Mouse (Mus musculus): ENCODE results near the gene Acvr1. TPM values are rescaled to one million over a fixed set of nuclear protein-coding genes. Genes with fewer than 3 reads are reported as not detected.

Acvr1 gene
- polyA plus RNA-seq, 1 experiment from 2014 or later = 6.5 TPM

DNA sequence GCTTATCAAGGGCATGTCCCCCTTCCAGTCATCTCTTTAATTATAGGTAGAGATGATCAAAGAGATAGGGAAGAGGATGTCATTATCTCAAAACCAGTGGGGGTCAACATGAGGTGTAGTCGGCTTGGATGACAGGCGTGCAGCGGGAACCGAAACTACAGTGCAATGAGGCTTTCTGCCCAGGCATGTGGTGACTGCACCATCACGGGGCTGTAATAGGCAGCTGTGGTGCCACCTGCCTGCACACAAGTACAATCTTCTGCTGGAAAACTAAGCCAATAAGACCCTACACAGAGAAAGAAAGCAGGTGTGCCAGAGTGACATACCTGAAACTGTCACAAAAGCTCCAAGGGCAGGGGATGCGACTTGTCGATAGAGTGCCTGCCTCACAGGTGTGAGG is 96.7 kb downstream of the Acvr1 start:
- ATAC-seq (ENCODE audit: insufficient read depth) (no peak), DNase-seq (no peak)
- 95% methylated on average over 7 of the region's 7 CpGs for WGBS
- no peak for TF ChIP-seq CTCF (IDR thresholded peaks at IDR 0.05; ENCODE audit: low read depth)
- no peak overlapping the region for H3K4me3 ChIP-seq (ENCODE audit: low read depth, low read length)
- no peak overlapping the region for H3K4me2 ChIP-seq
- H3K4me1 ChIP-seq (ENCODE audit: insufficient read depth) = no peaks in the 10 kb centered on the region
- H3K9me3 ChIP-seq (ENCODE audit: low read depth, low read length) = no peaks in the 10 kb centered on the region
- peaks cover 49% of the 10 kb centered on the region for H3K36me3 ChIP-seq (ENCODE audit: insufficient read depth)
- no peak overlapping the region for H3K27ac ChIP-seq (ENCODE audit: low read depth)
- no peaks in the 10 kb centered on the region for H3K27me3 ChIP-seq (ENCODE audit: insufficient read depth, low read length)
- H3K9ac ChIP-seq = no peak overlapping the region

DNA sequence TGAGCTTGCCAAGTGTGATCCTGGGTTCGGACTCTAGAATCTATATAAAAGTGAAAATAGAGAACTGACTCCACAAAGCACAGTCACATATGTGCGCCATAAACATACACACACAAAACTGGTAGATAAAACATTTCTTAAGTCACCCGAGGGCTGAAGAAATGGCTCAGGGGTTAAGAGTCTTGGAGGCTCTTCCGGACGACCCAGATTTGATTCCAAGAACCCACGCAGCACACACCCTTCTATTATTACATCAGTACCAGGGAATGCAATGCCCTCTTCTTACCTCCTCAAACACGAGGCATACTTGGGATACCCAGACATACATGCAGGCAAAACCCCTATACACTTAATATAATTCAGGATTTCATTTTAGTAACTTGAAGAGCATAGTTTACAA is 97.1 kb downstream of the Acvr1 start, which contains the start of gene Gm17409:
Gm17409 (plus strand) TSS at position 301 of the 400 bp plus-strand sequence.
- no peaks in the 10 kb centered on the region for H3K4me1 ChIP-seq (ENCODE audit: insufficient read depth)
- H3K4me3 ChIP-seq (ENCODE audit: low read depth, low read length) = no peak within 1 kb of the TSS
- no peaks in the 10 kb centered on the region for H3K27me3 ChIP-seq (ENCODE audit: insufficient read depth, low read length)
- ATAC-seq (ENCODE audit: insufficient read depth) = no peak
- no peak within 1 kb of the TSS for H3K9ac ChIP-seq
- no peak within 1 kb of the TSS for H3K4me2 ChIP-seq
- H3K9me3 ChIP-seq (ENCODE audit: low read depth, low read length) = no peaks in the 10 kb centered on the region
- DNase-seq = no peak
- peaks cover 54% of the 10 kb centered on the region for H3K36me3 ChIP-seq (ENCODE audit: insufficient read depth)
- TF ChIP-seq CTCF (IDR thresholded peaks at IDR 0.05; ENCODE audit: low read depth) = no peak
- H3K27ac ChIP-seq (ENCODE audit: low read depth) = no peak within 1 kb of the TSS
- 80% methylated on average over 7 of the region's 7 CpGs for WGBS

DNA sequence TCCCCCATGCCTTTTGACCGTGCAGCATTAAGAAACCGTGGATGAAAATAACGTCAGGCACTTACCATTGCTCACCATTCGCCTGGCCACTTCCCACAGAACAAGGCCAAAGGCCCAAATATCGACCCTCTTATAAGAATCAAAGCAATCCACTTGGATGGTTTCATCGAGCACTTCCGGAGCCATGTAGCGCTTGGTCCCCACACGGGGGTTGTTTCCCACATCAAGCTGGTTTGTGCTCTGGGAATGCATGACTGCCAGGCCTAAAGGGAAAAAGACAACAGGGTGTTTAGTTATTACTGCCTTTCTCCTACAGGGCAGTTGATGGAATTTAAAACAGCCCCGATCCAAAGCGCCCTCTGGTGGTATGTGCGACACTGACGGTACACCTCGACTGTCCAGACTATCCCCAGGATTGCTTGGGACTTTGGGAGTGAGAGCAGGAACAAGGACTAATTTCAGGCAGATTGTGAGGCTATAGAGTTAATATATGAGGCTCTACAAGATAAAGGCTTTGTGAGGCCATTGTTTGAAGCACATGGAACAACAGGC is 108.1 kb downstream of the Acvr1 start:
- H3K4me1 ChIP-seq (ENCODE audit: insufficient read depth) = no peaks in the 10 kb centered on the region
- no peak overlapping the region for H3K4me2 ChIP-seq
- TF ChIP-seq CTCF (IDR thresholded peaks at IDR 0.05; ENCODE audit: low read depth) = peak; percentile 59
- no peaks in the 10 kb centered on the region for H3K9me3 ChIP-seq (ENCODE audit: low read depth, low read length)
- DNase-seq = peak; percentile 21
- no peak overlapping the region for H3K4me3 ChIP-seq (ENCODE audit: low read depth, low read length)
- WGBS = 87% methylated on average over 14 of the region's 14 CpGs
- no peak overlapping the region for H3K9ac ChIP-seq
- H3K27me3 ChIP-seq (ENCODE audit: insufficient read depth, low read length) = no peaks in the 10 kb centered on the region
- no peak overlapping the region for H3K27ac ChIP-seq (ENCODE audit: low read depth)
- ATAC-seq (ENCODE audit: insufficient read depth) = no peak
- peaks cover 52% of the 10 kb centered on the region for H3K36me3 ChIP-seq (ENCODE audit: insufficient read depth)

DNA sequence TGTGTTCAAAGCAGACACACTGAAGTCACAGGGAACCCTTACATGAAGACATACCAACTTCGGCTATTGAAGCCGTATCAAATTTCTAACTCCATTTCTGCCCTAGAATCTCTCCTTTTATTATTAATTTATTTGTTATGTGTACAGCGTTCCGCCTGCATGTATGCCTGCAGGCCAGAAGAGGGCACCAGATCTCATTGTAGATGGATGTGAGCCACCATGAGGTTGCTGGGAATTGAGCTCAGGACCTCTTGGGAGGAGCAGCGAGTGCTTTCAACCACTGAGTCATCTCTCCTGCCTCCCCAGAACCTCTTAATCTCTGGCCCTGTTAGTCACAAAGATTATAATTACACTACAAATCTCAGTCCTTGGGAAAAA is 109.5 kb downstream of the Acvr1 start:
- Histone ChIP-seq H3K9ac (no peak overlapping the region), H3K4me2 (no peak overlapping the region), H3K4me1 (ENCODE audit: insufficient read depth) (no peaks in the 10 kb centered on the region), H3K27me3 (ENCODE audit: insufficient read depth, low read length) (no peaks in the 10 kb centered on the region), H3K36me3 (ENCODE audit: insufficient read depth) (peaks cover 41% of the 10 kb centered on the region), H3K9me3 (ENCODE audit: low read depth, low read length) (no peaks in the 10 kb centered on the region), H3K27ac (ENCODE audit: low read depth) (no peak overlapping the region), H3K4me3 (ENCODE audit: low read depth, low read length) (no peak overlapping the region)
- ATAC-seq (ENCODE audit: insufficient read depth) (no peak), DNase-seq (no peak)
- 93% methylated on average over 5 of the region's 5 CpGs for WGBS
- TF ChIP-seq CTCF (IDR thresholded peaks at IDR 0.05; ENCODE audit: low read depth) = peak; percentile 26

DNA sequence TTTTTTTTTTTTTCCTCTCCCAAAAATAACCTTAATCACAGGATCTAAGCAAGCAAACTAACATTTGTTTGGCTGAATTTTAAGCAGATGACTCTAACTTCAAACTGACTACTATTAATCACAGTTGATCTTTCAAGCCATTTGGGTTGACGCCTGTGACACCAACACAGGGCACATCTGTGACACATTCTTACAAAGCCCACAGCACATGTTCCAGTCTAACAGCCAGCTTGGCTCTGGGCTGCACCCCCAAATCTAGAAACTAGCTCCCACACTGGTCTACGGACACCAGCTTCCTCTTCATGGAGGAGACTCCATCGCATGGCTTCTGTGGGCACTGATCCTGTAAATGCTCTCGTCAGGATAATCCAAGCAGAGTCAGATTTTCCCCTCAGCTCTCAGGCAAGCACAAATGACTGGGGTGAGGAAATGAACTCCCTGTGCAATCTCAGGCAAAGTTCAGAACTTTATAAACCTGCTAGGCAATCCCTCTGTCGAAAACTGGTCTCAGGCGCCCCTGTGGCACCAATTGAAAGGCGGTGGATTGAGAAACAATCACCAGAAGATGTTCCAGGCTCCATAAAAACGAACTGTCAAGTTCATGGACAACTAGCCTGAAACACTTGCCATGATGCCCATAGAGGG is 110.0 kb downstream of the Acvr1 start:
- Histone ChIP-seq H3K36me3 (ENCODE audit: insufficient read depth) (peaks cover 36% of the 10 kb centered on the region), H3K9me3 (ENCODE audit: low read depth, low read length) (no peaks in the 10 kb centered on the region), H3K27me3 (ENCODE audit: insufficient read depth, low read length) (no peaks in the 10 kb centered on the region), H3K4me1 (ENCODE audit: insufficient read depth) (no peaks in the 10 kb centered on the region), H3K27ac (ENCODE audit: low read depth) (no peak overlapping the region), H3K4me2 (no peak overlapping the region), H3K9ac (no peak overlapping the region), H3K4me3 (ENCODE audit: low read depth, low read length) (no peak overlapping the region)
- ATAC-seq (ENCODE audit: insufficient read depth) (no peak), DNase-seq (no peak)
- 88% methylated on average over 8 of the region's 8 CpGs for WGBS
- TF ChIP-seq CTCF (IDR thresholded peaks at IDR 0.05; ENCODE audit: low read depth) = no peak

DNA sequence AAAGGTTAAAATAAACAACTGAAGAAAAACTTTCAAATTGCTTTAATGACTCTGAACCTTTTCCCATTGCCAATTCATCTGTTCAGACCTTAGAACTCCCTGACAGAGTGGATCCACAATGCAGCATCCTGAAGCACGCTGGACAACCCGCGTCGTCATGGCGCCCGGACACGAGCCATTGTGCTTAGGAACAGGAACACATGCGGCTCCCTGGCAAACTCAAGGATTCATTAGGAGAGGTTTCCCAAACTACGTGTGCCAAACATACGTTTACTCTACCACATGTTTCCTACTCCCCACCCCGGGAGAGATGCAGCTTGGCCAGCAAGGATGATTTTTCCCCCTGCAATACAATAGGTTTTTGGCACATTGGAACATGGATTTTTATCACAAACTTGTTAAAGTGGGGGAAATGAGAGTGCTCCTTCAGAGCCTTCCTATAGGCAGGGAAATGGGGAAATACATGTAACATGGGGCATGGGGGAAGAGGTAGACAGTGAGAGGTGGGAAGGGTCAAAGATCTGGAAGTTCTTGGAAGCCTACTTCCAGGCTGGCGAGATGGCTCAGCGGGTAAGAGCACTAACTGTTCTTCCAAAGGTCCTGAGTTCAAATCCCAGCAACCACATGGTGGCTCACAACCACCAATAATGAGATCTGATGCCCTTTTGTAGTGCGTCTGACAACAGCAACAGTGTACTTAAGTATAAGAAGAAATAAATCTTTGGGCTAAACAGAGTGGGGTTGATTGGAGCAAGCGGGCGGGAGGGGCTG is 112.7 kb downstream of the Acvr1 start:
- no peaks in the 10 kb centered on the region for H3K9me3 ChIP-seq (ENCODE audit: low read depth, low read length)
- TF ChIP-seq CTCF (IDR thresholded peaks at IDR 0.05; ENCODE audit: low read depth) = no peak
- H3K36me3 ChIP-seq (ENCODE audit: insufficient read depth) = peaks cover 22% of the 10 kb centered on the region
- H3K4me2 ChIP-seq = no peak overlapping the region
- no peaks in the 10 kb centered on the region for H3K4me1 ChIP-seq (ENCODE audit: insufficient read depth)
- H3K27me3 ChIP-seq (ENCODE audit: insufficient read depth, low read length) = no peaks in the 10 kb centered on the region
- no peak overlapping the region for H3K4me3 ChIP-seq (ENCODE audit: low read depth, low read length)
- DNase-seq (no peak), ATAC-seq (ENCODE audit: insufficient read depth) (no peak)
- H3K27ac ChIP-seq (ENCODE audit: low read depth) = no peak overlapping the region
- H3K9ac ChIP-seq = no peak overlapping the region
- 91% methylated on average over 16 of the region's 16 CpGs for WGBS

DNA sequence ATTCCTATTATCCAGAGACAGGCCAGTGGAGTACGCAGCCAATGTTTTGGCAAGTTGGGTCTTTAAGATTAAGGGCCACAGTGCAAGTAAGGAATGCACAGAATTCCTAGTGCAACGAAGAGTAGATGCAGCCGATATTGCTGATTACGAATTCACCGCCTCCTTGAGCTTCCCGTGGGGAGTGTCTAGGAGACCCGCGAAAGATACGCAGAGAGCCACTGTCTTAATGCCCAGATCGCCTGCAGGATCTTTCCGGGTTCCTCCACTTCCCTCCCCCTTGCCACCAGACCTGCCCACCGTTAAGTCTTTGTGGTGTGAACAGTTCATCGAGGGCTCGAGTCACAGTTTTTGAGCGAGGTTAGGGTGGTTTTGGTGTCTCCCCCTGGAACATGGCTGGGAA is 120.0 kb downstream of the Acvr1 start:
- peaks cover 20% of the 10 kb centered on the region for H3K36me3 ChIP-seq (ENCODE audit: insufficient read depth)

More for the DNA sequence above, 120.0 kb downstream of the Acvr1 start:
- 92% methylated on average over 15 of the region's 15 CpGs for WGBS
- no peak overlapping the region for H3K27ac ChIP-seq (ENCODE audit: low read depth)
- H3K4me2 ChIP-seq = no peak overlapping the region
- H3K9ac ChIP-seq = no peak overlapping the region
- no peak for ATAC-seq (ENCODE audit: insufficient read depth)
- H3K4me1 ChIP-seq (ENCODE audit: insufficient read depth) = no peaks in the 10 kb centered on the region
- DNase-seq = no peak
- no peak overlapping the region for H3K4me3 ChIP-seq (ENCODE audit: low read depth, low read length)
- TF ChIP-seq CTCF (IDR thresholded peaks at IDR 0.05; ENCODE audit: low read depth) = no peak
- H3K9me3 ChIP-seq (ENCODE audit: low read depth, low read length) = no peaks in the 10 kb centered on the region
- H3K27me3 ChIP-seq (ENCODE audit: insufficient read depth, low read length) = no peaks in the 10 kb centered on the region

All from lung, embryonic 14.5 days (tissue).